Mouse (Mus musculus): ENCODE measurements around the gene Mgmt.
A peak's percentile ranks its signal among the peaks of the same experiment; 100 is the strongest.

The Mgmt gene

DNA sequence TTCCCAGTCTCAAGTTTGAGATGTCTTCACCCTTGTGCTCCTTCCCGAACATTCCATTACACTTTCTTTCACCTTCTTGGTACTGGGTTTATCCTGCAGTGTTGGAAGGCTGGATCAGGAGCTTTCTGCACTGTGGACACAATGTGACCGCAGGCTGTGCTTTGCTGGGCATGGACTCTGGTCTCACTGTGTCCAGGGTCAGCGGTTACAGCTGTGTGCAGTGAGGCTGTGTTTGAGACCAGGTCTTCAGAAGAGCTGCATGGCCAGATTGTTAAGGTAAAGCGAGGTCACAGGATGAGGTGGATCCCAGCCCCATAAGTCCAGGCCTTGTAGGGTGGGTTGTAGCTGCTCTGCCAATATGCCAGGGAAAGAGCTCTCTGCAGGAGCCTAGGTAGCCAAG, 18.5 kb downstream of the Mgmt start:
- no peak for DNase-seq (ENCODE audit: low spot score in 2 of 2)

DNA sequence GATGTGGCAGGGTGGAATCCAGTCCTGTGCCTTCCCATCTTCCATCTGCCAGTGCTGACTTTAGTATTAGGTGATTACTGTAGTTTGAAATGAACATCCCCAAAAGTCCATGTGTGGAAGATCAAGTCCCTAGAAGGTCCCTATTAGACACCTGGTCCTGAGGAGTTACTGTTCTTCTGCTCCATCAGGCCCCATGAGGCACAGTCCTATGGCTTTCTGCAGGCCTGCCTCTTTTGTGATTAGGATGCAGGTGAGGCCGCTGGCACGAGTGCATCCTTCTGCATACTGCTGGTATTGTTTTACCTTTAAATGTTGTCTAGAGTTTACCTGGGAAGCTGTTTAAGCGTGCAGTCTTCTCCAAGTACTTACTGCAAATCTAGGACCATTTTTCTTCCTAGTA, 21.6 kb downstream of the Mgmt start:
- DNase-seq (ENCODE audit: low spot score in 2 of 2) = no peak

DNA sequence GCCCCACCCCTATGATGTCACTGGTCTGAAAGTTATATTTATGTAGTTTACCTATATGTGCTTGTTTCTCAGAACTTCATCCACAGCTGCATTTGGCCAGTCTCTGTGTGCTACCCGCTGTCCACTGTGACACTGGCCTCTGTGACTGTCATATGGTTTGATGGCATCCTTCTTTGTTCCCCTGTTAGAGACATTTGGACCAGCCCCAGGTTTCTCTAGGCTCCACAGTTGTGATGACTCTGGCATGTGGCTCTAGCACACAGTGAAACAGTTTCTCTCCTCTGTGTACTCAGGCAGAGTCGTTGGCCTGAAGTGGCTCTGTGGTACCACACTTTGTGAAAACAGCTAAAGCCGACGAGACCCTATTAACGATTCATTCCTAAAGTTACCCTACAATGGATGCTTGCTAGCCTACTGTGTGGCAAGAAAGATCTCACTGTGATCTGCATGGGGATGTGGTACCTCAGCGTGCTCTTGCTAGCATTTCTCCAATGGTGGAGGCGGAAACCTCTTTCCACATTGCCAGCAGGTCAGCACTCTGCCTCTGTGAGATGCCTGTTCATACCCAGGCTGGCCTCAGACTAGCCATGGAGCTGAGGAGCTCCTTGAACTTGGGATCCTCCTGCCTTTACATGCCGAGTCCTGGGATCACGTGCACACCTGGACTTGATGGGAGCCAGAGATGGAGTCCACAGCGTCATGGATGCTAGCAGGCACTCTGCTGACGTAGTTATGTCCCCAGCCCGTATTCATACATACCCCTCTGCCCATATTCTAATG, 26.8 kb downstream of the Mgmt start:
- DNase-seq (ENCODE audit: low spot score in 2 of 2) = no peak

DNA sequence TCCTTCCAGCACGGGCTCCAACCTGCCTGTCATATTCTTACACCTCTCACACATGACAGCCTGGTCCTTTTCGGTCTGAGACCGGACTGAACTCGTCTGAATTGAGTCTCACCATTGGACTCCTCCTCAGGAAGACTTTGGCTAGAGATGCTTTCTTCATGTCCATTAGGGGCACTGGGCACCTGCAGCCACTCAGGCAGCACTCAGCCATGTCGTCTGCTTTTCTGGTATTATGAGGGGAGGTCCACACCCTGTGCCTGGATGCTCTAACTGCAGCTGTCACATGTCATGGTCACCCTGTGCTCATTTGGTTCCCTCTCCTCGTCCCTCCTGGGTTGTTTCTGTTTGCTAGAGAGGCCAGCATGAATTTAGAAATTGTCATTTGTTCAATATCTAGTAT, 27.8 kb downstream of the Mgmt start:
- DNase-seq (ENCODE audit: low spot score in 2 of 2) = no peak

DNA sequence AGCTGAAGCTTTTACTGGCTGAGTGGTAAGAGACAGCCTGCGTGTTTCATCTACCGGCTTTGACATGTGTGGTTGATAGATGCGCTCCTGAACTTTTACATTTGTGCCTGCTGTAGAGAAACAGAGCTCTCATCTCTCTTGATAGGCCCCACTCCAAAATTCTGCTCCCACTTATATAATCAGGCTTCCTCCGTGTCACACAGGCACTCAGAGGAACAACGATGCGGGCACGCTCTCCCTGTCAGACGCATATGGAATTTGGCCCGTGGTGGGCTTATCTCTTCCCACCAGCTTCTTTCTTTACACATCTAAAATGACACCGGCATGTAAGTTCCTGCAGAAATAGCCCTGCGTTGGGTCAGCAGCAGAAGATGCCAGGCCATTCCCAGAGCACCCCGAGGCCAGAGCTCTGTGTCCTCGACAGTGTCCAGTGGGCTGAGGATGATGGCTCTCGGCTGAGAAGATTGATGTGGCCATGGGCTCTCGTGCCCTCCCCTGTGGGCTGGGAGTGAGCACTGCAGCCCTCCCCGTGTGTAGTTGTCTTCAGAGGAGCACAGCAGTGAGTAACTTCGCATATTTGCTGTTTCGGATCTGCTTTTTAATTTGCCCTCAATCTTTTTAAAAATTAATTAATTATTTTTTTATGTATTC, 30.3 kb downstream of the Mgmt start:
- no peak for DNase-seq (ENCODE audit: low spot score in 2 of 2)

DNA sequence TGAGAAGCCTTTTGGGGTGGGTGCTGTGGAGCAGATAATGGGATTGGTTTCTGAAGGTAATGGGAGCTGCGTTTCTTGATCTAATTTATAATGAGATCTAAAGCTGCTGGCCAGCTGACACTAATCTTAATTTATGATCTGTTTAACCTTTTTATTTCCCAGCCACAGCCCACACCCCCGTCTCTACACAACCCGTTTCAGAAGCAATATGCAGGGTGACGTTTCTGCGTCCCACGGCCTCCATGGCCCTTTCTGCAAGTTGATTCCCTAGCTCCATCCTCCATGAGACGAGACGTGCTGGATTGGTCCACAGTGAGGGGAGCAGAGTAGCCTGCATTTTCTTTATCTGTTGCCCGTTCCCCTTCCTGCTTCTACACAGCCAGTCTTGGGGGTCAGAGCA, 31.8 kb downstream of the Mgmt start:
- no peak for DNase-seq (ENCODE audit: low spot score in 2 of 2)

DNA sequence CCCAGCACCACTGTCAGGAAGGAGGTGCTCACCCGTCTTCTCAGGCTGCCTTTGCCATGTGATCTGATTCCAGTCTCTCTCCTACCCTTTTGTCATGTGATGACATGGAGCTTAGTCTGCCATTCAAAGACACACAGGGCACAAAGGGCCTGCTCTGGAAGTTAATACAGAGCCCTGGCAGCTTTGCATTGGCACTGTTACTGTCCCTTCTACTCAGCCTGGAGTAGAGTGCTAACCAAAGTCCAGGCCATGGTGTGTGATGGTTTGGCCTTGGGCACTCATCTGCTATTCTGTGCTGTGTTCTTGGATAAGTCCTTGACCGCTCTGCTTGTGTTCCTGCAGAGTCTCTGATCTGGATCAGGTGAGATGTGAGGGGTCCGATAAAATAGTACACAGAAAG, 36.0 kb downstream of the Mgmt start:
- no peak for DNase-seq (ENCODE audit: low spot score in 2 of 2)

DNA sequence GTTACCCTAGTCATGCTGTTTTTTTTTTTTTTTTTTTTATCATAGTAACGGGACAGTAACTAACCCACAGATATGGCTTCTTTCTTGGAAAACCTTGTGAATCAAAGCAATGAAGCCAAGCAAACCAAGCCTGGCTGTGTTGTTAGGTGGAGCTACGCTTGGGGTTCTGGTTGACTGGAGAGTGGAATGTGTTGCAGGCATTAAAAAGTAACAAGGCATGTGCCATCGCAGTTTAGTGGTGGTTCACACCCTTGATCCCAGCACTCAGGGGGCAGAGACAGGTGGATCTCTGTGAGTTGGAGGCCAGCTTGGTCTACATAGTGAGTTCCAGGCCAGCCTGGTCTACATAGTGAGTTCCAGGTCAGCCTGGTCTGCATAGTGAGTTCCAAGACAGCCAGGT, 39.0 kb downstream of the Mgmt start:
- DNase-seq (ENCODE audit: low spot score in 2 of 2) = no peak

DNA sequence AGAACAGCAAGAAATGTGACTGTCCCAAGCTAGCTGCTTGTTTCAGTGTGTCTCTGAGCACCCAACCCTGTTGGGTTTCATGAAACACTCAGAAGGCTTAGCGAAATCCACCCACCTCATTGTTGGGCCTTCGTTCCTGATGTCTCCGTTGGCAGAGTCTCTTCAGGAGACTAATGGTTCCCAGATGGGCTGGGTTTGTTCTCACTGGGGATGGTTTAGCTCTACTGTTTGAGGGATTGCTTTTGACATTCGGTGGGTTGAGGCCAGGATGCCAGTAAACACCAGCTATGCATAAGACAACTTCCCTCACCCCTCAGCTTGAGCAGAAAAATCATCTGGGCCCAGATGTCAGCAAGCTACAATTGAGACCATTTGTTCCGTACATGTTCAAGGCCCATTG, 39.9 kb downstream of the Mgmt start:
- no peak for DNase-seq (ENCODE audit: low spot score in 2 of 2)

DNA sequence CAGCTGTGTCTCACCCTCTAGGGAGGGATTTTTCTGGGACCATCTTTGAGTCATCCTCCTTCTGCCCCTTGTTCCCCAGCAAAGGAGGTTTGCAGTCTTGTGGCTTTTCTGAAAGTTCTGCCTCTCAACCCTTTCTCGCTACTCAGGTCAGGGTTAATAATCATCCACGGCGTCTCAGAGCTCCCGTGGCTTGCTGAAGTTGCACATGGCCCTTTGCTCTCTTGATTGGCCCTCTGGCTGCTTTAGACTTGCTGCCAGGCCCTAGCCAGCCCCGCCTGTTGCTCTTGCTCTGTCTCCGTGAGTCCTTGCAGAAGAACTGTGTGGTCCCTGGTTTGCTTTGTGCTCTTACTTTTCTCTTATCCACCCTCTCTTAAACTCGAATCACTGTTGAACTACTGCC, 40.4 kb downstream of the Mgmt start:
- DNase-seq (ENCODE audit: low spot score in 2 of 2) = no peak

DNA sequence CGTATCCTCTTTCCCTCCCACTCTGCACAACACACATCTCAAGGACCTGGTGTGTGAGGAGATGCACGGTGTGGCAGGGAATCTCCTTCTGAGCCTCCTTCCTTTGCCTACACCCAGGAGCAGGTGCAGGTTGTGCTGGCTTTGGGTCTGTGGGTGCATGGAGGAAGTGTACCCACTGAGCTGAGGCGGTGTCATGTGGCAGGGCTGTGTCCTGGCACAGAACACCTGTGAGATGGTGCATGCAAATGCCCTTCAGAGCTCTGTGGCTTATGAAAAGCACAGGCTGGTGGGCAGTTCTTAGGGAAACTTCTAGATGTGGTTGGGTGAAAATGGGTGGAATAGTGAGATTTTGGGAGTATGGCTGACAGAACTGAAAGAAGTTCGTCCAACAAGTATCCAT, 44.0 kb downstream of the Mgmt start:
- DNase-seq (ENCODE audit: low spot score in 2 of 2) = no peak

DNA sequence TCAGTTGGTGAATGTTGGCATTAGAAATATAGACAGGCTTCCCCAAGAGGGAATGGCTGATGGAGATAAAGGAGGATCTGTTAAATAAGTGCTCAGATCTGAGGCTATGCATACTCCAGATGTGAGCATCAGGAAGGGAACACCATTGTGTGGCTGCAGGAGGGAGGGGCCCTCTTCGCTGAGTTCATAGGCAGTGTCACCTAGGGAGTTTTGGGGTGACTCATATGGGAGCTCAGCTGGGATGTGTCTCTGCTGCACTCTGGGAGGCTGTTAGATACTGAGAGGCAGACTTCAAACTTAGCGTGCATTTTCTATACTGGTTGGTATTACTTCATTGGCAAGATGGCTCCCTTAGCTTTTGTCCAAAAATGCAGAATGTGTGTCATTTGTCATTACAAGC, 48.0 kb downstream of the Mgmt start:
- no peak for DNase-seq (ENCODE audit: low spot score in 2 of 2)

DNA sequence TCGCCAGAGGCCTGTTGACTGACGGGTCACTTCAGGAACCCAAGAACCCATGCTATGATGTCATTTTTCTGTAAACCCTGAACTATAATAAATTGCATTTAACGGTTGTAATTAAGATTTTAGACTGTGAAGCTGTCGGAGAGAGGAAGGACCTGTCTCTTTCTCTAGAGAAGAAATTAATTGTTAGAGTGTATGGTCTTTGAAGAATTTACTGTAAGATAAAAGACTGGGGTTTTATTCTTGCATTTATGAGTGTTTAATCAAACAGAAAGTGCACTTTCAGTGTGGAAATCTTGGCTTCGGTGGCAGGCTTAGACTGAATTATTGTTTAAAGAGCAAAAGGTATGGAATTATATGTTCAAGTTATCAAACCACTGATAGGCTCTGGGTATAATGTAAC, 49.5 kb downstream of the Mgmt start:
- no peak for DNase-seq (ENCODE audit: low spot score in 2 of 2)

DNA sequence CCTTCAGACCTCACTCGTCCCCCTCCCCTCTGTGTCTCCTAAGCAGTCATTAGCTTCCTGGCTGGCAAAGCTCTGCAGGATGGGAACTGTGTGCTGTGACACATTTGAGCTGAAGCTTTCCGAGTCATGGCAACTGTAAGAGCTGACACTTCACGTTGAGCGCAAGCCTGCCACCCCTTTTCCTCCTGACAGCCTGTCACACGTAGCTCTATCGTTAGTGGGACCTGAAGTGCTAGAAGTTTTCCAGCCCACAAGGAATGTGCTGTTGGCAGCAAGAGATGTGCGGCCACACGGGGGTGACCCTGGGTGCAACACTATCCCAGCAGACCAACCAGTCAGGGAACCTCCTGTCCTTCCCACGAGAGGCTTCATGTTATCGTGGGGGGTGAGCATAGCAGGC, 51.3 kb downstream of the Mgmt start:
- DNase-seq (ENCODE audit: low spot score in 2 of 2) = peak in 1 of 2 experiments; percentile 8

DNA sequence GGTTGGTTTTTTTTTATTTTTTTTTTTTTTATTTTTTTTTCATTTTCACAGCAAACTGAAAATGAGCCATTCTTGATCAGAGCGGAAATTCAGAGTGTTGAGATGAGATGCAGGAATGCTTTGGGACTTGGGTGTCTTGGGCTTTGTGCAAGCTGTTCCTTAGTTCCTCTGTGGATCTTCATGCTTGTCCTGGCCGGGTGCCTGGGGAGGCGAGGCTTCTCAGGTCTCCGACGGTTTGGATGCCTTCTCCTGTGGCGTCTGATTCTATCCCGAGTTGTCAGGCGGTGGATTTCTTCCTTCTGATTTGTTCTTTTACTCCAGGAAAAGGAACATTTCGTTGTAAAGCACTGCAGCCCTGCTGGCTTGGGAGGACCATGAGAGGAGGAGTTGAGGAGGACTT, 51.7 kb downstream of the Mgmt start:
- DNase-seq (ENCODE audit: low spot score in 2 of 2) = no peak

DNA sequence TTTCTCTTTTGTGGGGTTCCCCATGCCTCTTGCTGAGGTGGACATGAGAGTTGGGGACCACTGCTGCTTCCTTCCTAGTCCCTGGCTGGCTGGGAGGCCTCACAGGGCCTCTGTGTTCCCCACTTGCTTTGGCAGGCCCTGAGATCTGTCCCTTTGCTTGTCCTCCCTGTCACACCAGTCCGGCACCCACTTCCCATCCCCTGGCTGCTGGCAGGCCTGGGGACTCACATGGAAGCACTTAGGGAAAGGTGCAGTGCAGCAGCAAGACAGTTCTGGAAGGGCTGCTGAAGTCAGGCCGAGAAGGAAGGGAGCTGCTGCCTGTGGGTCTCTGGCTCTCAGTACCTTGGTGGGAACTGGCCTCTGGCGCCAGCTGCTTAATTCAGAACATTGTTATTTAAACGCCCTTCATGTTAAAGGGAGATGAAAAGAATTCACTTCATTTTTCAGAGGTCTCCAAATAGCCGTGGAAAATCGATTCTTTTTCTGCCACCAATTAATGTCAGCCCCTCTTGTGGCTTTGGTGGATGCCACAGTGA, 53.9 kb downstream of the Mgmt start:
- no peak for DNase-seq (ENCODE audit: low spot score in 2 of 2)

DNA sequence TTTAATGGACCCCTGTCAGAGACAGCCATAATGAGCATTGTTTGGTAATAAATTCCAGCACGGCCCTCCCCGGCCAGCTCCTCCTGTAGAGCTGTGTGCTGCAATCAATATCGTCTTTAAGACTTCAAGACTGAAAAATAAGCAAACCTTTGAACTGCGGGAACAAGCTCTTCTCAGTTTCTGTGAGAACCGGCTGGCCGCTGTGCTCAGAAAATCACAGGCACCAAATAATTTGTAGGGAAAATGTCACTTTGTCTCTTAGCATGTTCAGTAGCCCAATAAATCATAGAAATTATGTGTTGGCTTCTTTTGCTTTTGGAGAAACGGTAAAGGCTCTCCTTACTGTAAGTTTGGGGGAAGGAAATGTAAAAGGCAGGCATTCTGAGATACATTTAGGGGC, 58.2 kb downstream of the Mgmt start:
- DNase-seq (ENCODE audit: low spot score in 2 of 2) = no peak

DNA sequence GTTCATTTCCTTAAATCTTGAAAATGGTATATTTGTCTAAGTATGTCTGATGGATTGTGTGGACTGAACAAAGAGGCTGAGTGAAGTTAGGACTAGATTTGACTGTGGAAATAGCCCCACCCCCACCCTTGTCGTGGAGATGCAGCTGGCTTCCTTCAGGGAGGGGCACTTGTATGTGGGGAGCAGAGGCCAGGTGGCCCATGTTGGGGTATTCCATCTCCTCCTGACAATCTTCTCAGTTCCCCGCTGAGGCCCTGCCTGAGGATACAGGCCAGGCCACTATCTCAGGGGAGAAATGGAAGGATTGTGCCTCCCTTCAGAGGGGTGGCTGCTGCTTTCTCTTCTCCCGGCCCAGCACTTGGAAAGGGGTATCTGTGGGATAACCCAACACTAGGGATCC, 58.8 kb downstream of the Mgmt start:
- no peak for DNase-seq (ENCODE audit: low spot score in 2 of 2)

DNA sequence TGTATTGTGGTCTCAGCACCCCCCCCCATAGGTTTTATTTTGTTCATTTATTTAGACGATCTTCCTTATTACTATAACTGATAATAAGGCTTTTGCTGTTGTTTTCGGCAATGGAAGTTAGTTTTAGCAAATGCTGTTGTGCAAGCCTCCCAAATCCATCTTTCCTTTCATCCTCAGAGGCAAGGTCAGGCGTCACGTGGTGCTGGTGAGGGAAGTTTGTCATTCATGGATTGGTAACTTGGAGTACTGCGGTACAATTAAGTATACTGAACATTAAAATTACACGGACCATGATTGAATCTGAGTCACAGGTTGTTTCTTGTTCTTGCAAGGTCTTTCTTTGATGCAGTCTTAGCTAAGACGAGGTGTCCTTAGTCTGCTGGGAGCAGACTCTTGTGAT, 77.9 kb downstream of the Mgmt start:
- DNase-seq (ENCODE audit: low spot score in 2 of 2) = no peak

DNA sequence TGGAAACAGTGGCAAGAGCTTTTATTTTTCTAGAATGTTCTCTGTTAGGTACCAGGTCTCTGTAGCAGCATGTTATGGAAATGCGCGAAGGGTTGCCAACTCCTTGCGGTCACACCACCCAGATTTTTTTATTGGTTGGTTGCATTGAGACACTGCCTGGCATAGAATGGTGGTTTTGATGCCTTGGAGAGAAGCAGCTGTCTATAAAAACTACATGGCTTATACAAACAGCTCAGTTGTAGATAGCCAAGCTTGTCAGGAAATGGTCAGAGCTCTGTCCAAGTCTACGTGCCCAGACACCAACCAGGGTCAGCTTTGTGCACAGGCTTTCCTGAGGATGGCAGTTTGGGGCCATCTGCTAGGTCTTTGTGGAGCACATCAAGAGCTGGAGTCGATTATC, 80.6 kb downstream of the Mgmt start:
- no peak for DNase-seq (ENCODE audit: low spot score in 2 of 2)

DNA sequence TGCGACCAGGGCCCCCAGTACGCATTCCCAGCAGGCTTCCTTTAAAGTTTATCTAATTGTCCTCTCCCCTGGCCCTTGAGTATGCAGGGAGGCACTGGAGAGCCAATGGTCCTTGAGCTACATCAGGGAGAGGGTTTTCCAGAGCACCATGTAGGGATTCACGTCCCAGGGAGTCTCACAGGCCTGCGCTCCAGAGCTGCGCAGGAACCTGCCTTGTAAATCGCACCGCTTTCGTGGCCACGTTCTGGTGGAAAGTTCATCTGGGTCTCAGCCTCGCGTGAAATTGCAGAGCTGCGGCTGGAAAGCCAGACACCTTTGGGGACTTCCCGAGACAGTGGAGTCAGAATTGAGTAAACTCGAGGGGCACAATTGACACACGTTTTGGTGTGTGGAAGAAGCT, 103.0 kb downstream of the Mgmt start:
- no peak for DNase-seq (ENCODE audit: low spot score in 2 of 2)

DNA sequence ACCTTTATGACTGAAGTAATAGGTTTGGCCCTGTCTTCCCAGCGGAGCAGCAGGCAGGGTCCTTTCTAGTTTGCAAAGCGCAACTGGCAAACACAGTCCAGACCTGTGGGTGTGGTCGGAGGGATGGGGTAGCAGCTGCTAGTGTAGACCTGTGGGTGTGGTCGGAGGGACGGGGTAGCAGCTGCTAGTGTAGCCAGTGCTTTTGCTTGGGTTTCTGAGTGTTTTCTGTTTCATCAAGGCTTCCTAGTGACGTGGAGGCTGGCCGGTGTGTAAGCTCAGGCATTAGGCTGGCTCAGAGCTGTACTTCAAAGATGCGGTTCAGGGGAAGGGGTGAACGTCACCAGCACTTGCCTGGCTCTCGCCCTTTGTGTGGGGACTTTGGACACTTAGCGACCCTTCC, 106.3 kb downstream of the Mgmt start:
- no peak for DNase-seq (ENCODE audit: low spot score in 2 of 2)

DNA sequence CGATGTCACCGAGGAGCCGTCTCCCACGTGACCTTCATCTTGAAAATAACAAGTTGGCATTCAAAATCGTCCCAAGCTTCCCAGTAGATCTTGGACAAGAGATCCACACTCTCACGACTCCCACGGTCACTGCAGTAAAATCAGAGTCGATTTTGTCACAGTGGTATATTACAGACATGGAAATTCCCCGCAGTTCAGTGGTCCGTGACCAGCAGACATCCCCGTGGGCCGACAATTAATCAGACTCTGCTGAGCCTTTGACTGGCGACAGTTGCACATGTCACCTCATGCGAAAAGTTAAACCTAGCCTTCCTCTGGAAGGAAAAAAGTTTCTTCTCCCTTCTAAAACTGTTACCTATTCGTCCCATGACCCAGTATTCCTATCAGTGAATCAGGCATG, 106.8 kb downstream of the Mgmt start:
- DNase-seq (ENCODE audit: low spot score in 2 of 2) = no peak

DNA sequence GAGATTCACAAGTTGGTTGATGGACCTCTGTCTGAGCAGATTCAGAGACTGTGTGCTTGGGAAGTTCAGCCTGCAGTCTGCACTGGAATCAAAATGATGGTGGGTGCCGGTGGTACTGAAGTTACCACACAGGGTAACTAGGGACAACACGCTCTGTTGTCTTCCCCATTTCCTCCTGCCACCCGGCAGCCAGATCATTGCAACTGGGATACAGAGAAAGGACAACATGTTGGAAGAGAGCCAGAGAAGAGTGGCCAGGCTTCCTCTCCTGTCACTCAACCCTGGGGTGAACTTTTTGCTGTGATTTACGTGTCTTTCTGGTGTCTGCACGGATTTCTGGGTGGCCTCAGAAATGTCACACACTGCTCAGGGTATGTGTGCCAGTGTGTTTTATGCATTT, 107.4 kb downstream of the Mgmt start:
- DNase-seq (ENCODE audit: low spot score in 2 of 2) = no peak

Measured in frontal cortex, postnatal 25 days (tissue).